Mouse (Mus musculus) testis, adult 2 months (tissue): ENCODE data around the gene Rbfox3.

Source experiments
- CTCF ChIP-seq: fragments of 200-500 bp; IDR thresholded peaks from 2 replicates; pipeline ENCODE4 v1.5.1; 2012; ENCODE audit warnings: low read depth, mild to moderate bottlenecking, inconsistent platforms, low read length, moderate library complexity; ENCODE audit not compliant: control insufficient read depth, insufficient read depth, insufficient replicate concordance
- POLR2A ChIP-seq: fragments of 200-500 bp; IDR thresholded peaks from 2 replicates; pipeline ENCODE4 v1.6.1; 2012; ENCODE audit warnings: low read depth, mild to moderate bottlenecking, inconsistent platforms, low read length, moderate library complexity; ENCODE audit not compliant: control insufficient read depth

- TF ChIP-seq CTCF (no peak), POLR2A (no peak)
These were observed 53.1 kb downstream of the Rbfox3 start for GRCm38 (mm10) chr11:118858305-118858704.
